Mouse (Mus musculus) urinary bladder, adult 18-20 months (tissue): Measurements from ENCODE around the gene Sorbs1.

Experiments
- DNase-seq, 2 experiments: peaks; one replicate each; pipeline ENCODE4 v3.0.0; 2022; ENCODE audit warnings: low spot score in 2 of 2, mixed read lengths in 2 of 2

Sorbs1 gene

DNA sequence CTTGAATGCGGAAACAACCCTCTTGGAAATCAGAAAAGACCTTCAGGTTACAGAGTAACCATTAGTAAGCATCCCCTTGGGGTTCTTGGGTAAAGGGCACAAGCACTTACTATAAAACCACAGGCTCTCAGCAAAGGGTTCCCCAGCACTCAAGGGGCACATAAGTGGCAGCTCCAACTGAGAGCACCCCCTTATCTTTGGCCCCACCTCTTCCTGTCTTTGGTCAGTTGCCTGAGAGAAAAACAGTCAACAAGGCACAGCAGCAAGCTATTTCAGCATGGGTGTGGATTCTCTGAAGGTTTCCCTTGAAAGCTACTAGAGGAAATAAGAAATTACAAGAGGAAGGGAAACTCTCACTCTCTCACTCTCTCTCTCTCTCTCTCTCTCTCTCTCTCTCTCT is 246.2 kb downstream of the Sorbs1 start:
- no peak for DNase-seq

DNA sequence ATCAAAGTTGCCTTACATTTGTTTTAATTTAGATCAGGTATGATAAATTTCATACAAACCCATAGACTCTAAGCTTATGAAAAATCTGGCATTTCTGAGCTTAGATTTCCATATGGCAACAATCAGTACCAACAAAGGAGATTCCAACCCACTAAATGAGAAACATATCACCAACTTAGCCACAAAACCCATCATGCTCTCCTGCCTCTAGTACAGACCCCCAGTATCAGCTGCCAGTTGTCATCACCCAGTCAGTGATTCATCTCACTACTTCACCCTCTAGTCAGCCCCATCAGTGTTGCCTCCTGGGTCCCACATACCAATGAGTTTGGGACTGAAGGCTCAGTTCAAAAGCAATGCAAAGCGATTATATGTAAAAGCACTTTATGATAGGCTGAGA is 254.1 kb downstream of the Sorbs1 start:
- no peak for DNase-seq

DNA sequence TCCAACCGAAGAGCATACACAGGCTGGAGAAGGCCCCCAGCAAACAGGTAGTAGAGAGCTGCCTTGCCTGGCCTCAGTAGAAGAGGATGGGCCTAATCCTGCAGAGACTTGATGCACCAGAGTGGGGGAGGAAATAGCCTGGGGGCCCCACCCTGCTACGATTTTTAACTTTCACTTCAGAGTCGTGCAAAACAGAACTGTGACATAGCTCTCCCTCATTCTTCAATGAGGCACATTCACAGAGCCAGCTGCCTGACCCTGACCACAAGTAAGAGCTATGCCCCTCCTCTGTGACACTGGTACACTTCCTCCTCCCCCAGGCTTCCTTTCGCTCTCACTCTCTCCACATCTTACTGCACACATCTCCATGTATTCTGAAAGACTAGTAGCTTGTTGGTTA is 256.2 kb downstream of the Sorbs1 start:
- DNase-seq, result no peak

DNA sequence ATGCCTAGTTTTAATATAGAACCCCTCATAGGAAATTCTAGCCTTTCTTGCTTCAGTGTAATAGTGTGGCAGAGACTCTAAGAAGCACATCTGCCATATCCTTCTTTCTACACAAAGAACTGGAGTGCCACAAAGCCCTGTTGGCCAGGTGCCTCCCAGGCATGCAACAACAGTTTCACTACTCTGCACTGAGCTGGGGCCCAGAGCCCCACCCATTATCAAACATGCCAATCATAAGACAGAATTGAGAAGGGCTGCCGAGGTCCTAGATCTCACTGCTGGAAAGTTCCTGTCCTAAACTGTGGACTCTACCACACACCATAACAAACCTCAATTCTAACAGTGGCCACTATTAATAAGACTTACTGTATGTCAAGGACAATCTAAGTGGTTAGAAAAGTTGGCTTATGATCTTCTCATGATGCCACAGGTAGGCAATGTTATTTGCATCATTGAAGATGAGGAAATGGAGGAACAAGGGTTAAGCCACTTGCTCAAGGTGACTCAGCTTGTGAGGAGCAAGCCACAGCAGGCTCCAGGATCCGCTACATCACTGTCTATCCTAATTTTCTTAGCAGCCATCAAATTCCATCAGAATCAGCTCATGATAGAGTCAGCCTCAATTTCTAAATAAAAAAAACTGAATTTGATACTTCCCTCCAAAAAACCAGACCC is 257.1 kb downstream of the Sorbs1 start:
- DNase-seq, result no peak

DNA sequence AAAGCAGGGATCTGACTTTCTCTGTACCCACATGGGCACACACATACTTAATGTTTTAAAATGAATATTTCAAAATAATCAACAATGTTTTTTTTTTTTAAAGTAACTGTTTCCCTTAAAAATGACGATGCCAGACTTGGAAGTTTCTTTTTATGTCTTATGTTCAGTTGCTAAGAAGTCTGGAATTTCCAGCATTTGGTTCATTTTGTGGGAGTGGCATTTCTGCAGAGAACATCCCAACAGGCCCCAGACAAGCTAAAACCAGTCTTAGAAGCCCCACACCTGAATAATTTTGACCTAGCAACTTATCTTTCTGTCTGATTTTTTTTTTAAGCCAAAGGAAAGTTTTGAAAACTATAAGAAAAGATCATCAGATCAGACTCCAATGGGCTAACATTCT is 258.0 kb downstream of the Sorbs1 start:
- no peak for DNase-seq

DNA sequence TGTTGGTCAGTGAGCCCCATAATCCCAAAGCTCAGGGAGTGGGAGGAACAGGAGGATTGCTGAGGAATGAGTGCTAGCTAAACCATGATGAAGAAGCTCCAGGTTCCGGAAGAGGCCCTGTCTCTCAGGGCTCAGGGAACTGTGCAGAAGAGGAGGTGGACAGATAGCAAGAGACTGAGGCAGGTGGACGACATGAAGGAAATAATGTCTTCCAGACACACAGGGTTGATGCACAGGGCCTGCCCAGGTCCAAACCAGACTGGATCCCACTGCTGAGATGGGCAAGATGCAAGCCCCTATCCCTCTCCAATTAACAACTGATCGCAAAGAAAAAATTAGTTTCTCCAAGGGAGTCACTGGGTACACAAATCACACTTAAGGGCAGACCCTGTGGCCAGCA is 258.8 kb downstream of the Sorbs1 start:
- DNase-seq, result no peak

DNA sequence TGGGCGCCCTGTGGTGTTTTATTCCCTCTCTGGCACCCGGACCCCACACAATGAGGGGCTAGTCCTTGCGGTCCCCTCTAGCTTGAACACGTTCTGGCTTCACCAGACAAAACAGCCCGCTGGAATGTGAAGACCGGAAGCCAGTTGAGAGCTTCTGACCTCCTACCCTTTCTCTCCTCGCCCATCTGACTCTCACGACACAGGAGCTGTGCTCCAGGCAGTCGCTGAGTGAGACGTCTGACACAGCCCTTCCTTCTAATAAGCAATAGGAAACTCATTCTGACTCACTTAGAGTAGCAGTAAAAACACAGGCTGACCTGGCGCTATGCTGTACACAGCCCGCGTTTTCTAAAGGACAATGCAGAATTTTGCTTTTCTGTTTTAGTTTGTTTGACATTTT is 259.8 kb downstream of the Sorbs1 start:
- no peak for DNase-seq

DNA sequence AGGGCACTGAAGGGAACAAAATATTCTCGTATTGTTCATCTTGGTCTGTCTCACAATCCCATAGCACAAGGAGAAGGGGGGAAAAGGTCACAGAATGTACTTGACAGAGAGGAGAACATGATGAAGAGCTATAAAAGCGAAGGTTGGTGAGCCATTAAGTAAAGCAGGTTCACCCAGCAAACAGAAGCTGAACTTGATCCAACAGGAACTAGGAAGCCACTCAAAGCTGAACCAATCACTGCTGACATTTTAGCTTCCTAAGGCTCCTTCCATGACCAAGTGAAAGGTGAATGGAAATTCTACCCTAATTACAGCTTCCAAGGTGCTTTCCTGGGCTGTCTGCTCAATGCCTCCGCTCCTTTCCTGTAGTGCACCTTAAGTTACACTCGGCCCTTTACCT is 262.5 kb downstream of the Sorbs1 start:
- DNase-seq, result no peak

DNA sequence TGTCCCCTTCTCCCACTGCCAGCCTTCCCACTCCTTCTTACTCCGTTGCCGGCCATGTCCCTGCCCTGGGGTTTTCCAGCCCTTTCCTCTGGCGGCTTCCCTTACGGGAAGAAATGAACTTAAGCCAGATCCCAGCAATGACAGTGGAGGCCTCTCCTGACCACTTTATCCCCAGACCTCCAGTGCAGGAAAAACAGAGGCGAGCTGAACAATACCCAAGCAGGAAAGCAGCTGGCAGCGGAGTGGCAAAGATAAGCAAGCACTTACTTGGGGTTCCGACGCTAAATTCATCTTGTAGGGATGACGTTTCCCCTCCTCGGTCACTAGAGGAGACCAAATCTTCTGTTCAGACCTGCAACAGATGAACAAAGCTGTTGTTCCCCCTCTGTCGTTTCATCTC is 264.2 kb downstream of the Sorbs1 start:
- no peak for DNase-seq

DNA sequence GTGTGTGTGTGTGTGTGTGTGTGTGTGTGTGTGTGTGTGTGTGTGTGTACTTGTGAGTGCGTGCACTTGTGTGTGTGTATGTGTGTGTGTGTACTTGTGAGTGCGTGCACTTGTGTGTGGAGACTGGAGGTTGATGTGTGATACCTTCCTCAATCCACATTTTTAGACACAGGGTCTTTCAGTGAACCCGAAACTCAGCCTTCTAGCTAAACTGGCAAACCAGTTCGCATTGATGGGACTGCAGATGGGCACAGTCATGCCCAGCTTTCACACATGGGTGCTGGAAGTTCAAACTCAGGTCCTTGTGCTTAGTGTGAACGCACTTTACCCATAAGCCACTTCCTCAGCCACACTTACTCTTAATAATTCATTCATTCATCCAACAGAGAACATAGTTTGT is 265.1 kb downstream of the Sorbs1 start:
- DNase-seq, result no peak

DNA sequence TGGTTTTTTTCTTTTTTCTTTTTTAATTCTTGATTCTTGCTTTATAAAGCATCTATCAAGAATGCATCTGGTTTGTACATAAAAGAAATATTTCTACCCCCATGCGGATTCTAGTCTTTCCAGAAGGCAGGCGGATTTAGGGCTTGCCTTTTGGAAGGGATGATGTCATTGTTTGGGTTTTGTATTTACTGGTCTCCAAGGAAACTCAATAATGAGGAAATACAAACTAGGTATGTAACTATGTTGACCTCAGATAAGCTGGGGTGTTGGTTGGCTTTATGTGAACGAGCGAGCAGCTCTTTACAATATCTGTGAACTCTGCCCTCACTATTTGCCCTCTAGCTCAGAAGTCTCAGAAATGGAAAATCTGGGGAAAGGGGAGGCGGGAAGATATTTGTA is 266.3 kb downstream of the Sorbs1 start:
- no peak for DNase-seq

DNA sequence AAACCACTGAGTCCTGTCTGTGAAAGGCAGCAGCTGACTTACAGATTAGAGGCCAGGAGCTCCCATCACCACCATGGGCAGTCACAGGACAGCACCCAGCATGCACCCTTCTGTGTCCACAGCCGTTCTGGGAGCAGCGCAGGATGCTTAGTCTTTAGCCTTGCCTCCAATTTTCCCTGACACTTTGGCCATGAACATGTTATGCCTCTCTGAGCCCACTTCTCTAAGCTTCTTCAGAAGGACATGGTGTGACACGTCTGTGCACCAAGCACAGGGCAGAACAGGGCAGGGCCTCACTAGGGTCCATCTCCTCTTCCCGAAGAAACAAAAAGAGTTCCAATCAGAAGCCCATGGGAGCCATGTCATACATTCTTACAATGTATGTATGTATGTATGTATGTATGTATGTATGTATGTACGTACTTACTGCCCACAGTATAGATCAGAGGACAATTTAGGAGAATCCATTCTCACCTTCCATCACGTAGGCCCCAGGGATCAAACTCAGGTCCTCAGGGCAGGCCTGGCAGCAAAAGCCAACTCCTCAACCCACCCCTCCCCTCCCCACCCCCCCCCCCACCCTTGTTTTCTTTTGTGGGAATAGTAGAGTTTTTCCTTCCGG is 266.8 kb downstream of the Sorbs1 start:
- DNase-seq, result no peak
